Mouse (Mus musculus) heart, postnatal 14 days (tissue): ENCODE data around the gene Vmn2r92. TPM values are rescaled to one million over a fixed set of nuclear protein-coding genes. Genes with fewer than 3 reads are reported as not detected.
"Not testable (repeated sequence)": the region's sequence is repeated elsewhere in the genome, so short reads cannot be mapped to it uniquely, and the experiment has no call there.

ENCODE experiments used
- DNase-seq, 2 experiments: peaks; one replicate each; pipeline ENCODE4 v3.0.0; 2021 to 2022
- intact Hi-C: fragments of 180-260 bp; cut with DNase I; formaldehyde crosslinking; loops from one replicate; pipeline ENCODE4 v1.15.1; 2025
- long read RNA-seq, 2 experiments: library from polyadenylated mRNA; stranded (forward); transcript quantifications; one replicate each; pipeline ENCODE4 v2.0.0; 2021
- total RNA-seq, 2 experiments: library from RNA; stranded (reverse); gene quantifications; 2 replicates each; pipeline ENCODE4 v1.2.3; 2021

The Vmn2r92 gene
- total RNA-seq = not detected
- long read RNA-seq, experiment 1 = 0 reads
- long read RNA-seq, experiment 2 = 0 reads

GRCm38 (mm10) chr17:18151587-18151986 is at the start of gene Vmn2r92:
Gene Vmn2r92 (plus strand): TSS chr17:18151887.
- intact Hi-C loops, DNase-seq: not testable (repeated sequence)

- not testable (repeated sequence) for DNase-seq
- intact Hi-C loops = loop anchor here (5.0 kb wide), 1 partner anchor 70 kb away; no protein-coding TSS in a partner anchor
These were observed 49.4 kb upstream of the Vmn2r92 start for GRCm38 (mm10) chr17:18102265-18102664.

- DNase-seq, intact Hi-C loops: not testable (repeated sequence)
These were observed 9.5 kb downstream of the Vmn2r92 start for GRCm38 (mm10) chr17:18161194-18161593.

- no peak for DNase-seq
- intact Hi-C loops = no loop called here
These were observed 38.0 kb downstream of the Vmn2r92 start for GRCm38 (mm10) chr17:18189732-18190131.

- intact Hi-C loops = no loop called here
- DNase-seq = no peak
These were observed 69.6 kb downstream of the Vmn2r92 start for GRCm38 (mm10) chr17:18221300-18221699.

- intact Hi-C loops = no loop called here
- DNase-seq = no peak
These were observed 80.3 kb downstream of the Vmn2r92 start for GRCm38 (mm10) chr17:18231996-18232395.

GRCm38 (mm10) chr17:18236931-18237330 is 85.2 kb downstream of the Vmn2r92 start:
- no peak for DNase-seq
- intact Hi-C loops = no loop called here

Other genes starting within 250 kb of the Vmn2r92 start
- not detected for gene Fpr-rs4, start 130.2 kb upstream of the Vmn2r92 start, total RNA-seq
- not detected for gene Vmn2r124, start 102.5 kb upstream of the Vmn2r92 start, total RNA-seq
- not detected for gene Vmn2r91, start 66.9 kb upstream of the Vmn2r92 start, total RNA-seq
- gene Vmn2r94, start 125.9 kb downstream of the Vmn2r92 start, total RNA-seq = not detected
- gene Vmn2r93, start 146.2 kb downstream of the Vmn2r92 start, total RNA-seq = not detected